Mouse (Mus musculus): ENCODE measurements at regions not wholly inside any gene's neighbourhood (a gene's known extent, or its start where the extent isn't known, plus 50 kb on each side); places are given as distances from the start of the nearest gene placed in this dataset.

DNA sequence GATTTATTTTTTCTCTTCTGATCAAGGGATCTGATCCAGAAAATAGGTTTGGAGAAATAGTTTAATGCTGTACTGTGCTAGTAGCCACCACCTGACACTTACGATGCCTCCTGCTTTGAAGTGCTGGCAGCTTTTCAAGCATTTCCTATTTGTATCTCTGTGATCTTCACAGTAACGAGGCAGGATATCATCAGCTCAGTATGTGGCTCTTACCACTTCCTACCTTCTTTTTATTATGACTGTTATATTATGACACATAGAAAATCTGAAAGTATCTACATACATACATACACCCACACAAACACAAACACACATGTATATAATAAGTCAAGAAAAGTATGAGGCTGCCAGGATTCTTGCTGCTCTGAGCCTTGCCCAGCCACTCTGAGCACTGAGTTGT lies 124.4 kb upstream of the Fut8 start:
- no peaks in the 10 kb centered on the region for H3K4me1 ChIP-seq (ENCODE audit: control insufficient read depth, insufficient read depth, low read length)
- no peak overlapping the region for H3K27ac ChIP-seq (ENCODE audit: insufficient read depth, low read length)
- H3K4me3 ChIP-seq (ENCODE audit: insufficient read depth, low read length): no peak overlapping the region
- TF ChIP-seq POLR2A (IDR thresholded peaks at IDR 0.05; ENCODE audit: low read depth, low read length): no peak
- no peak for TF ChIP-seq CTCF (IDR thresholded peaks at IDR 0.05; ENCODE audit: borderline replicate concordance, insufficient read depth, low read length)

DNA sequence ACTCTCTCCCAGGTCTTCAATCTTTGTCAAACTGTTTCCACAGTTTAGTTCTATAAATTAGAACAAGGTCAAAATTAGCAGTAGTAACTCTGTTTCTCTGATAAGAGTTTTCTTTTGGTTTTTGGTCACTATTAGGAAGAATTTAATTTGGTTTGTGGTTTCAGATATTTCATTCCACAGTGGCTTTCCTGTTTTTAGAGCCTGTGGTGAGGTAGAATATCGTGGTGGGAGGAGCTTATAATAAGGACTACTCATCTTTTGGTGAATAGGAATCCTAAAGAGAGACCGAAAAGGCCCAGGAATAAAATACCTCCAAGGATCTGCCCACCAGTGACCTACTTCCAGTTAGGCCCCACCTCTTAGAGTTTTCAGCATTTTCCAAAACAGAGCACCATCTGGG lies 125.8 kb upstream of the Fut8 start:
- Histone ChIP-seq H3K27ac (ENCODE audit: insufficient read depth, low read length) (no peak overlapping the region), H3K4me3 (ENCODE audit: insufficient read depth, low read length) (no peak overlapping the region), H3K4me1 (ENCODE audit: control insufficient read depth, insufficient read depth, low read length) (no peaks in the 10 kb centered on the region)
- no peak for TF ChIP-seq CTCF (IDR thresholded peaks at IDR 0.05; ENCODE audit: borderline replicate concordance, insufficient read depth, low read length)
- no peak for TF ChIP-seq POLR2A (IDR thresholded peaks at IDR 0.05; ENCODE audit: low read depth, low read length)

DNA sequence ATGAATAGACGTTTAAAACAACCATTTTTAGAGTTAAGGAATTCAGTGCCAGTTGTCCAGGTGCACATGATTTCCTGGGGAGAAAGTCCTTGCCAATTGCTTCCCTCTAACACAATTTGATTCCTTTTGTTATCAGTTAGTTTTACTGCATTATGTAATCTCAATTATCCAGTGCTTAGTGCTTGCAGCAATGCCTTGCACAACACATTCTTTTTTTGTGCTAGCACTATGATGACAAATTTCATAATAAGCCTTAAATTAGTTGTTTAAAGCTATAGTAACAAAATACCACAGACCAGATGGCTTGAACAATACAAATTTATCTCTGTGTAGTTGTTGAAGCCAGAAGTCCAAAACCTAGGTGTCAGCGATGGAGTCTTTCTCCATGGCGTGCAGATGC lies 130.7 kb upstream of the Fut8 start:
- no peaks in the 10 kb centered on the region; the same call in 1 of the 2 replicates for H3K4me1 ChIP-seq (ENCODE audit: control insufficient read depth, insufficient read depth, low read length)
- no peak for TF ChIP-seq POLR2A (IDR thresholded peaks at IDR 0.05; ENCODE audit: low read depth, low read length)
- no peak for TF ChIP-seq CTCF (IDR thresholded peaks at IDR 0.05; ENCODE audit: borderline replicate concordance, insufficient read depth, low read length)
- no peak overlapping the region for H3K27ac ChIP-seq (ENCODE audit: insufficient read depth, low read length)
- no peak overlapping the region for H3K4me3 ChIP-seq (ENCODE audit: insufficient read depth, low read length)

DNA sequence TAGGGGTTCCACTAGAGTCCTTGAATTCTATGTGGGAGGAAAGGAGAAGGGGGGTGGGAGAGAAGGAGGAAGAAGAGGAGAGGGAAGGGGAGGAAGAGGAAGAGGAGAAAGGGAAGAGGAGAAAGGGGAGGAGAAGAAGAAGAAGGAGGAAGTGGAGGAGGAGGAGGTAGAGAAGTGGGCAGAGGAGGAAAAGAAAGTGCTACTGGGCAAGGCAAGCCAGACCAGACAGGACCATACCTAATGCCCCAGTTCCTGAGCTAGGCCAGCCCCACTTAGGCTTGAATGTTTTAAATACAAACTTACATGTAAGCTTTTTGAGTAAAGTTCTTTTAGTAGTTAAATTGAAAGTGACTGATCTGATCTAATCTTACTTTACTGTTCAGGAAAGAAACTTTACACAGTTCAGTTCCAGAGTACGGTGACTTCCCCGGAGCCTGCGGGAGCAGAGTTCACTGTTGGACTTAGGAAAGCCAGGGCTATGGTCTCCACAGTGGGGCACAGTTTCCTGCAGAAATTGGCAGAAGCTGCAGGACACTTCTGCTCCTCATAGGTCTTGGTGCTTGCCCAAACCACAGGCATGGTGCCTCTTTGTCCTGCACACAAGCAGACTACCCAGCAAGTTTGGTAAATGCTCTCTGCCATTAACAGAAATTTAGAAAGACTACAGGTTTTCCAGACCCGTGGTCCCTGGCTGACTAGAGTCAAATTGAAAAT lies 131.9 kb upstream of the Fut8 start:
- H3K4me1 ChIP-seq (ENCODE audit: control insufficient read depth, insufficient read depth, low read length): no peaks in the 10 kb centered on the region; the same call in 1 of the 2 replicates
- TF ChIP-seq CTCF (IDR thresholded peaks at IDR 0.05; ENCODE audit: borderline replicate concordance, insufficient read depth, low read length): no peak
- TF ChIP-seq POLR2A (IDR thresholded peaks at IDR 0.05; ENCODE audit: low read depth, low read length): no peak
- no peak overlapping the region for H3K4me3 ChIP-seq (ENCODE audit: insufficient read depth, low read length)
- no peak overlapping the region for H3K27ac ChIP-seq (ENCODE audit: insufficient read depth, low read length)

DNA sequence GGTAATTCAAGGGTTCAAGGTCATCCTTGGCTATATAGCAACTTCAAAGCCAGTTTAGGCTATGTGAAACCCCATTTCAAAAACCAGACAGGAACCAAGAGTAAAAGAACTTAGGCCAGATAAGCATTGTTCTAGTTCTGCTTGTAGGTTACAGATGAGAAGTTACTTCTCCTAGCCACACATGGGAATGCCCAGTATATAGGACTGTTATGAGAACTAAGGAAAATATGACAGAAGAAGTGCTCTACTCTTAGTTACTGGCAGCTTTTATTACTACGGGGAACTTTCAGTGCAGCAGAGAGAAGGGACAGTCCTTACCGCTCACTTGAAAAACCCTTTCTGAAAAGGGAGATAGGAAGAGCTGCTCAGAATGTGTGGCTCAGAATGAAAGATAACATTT lies 137.4 kb upstream of the Fut8 start:
- H3K27ac ChIP-seq (ENCODE audit: insufficient read depth, low read length): no peak overlapping the region
- no peaks in the 10 kb centered on the region for H3K4me1 ChIP-seq (ENCODE audit: control insufficient read depth, insufficient read depth, low read length)
- TF ChIP-seq CTCF (IDR thresholded peaks at IDR 0.05; ENCODE audit: borderline replicate concordance, insufficient read depth, low read length): no peak
- TF ChIP-seq POLR2A (IDR thresholded peaks at IDR 0.05; ENCODE audit: low read depth, low read length): no peak
- H3K4me3 ChIP-seq (ENCODE audit: insufficient read depth, low read length): no peak overlapping the region

DNA sequence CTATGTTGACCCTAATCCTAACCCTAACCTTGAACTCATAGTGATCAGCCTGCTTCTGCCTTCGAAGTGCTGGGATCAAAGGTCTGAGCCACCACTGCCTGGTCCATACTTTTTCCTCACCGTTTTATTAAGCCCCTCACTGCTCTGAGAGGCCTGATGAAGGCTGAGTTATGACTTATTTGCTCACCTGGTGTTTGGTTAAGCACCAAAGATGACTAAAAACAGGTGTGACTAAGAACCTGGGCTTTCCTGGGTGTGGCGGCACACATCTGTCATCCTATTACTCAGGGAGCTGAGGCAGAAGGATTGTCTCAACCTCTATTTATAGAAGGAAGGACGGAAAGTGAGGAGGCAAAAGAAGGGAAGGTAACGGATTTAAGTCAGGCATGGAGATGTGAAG lies 137.5 kb upstream of the Max start:
- no peak for TF ChIP-seq CTCF (IDR thresholded peaks at IDR 0.05; ENCODE audit: borderline replicate concordance, insufficient read depth, low read length)
- TF ChIP-seq POLR2A (IDR thresholded peaks at IDR 0.05; ENCODE audit: low read depth, low read length): no peak
- Histone ChIP-seq H3K4me3 (ENCODE audit: insufficient read depth, low read length) (no peak overlapping the region), H3K27ac (ENCODE audit: insufficient read depth, low read length) (no peak overlapping the region), H3K4me1 (ENCODE audit: control insufficient read depth, insufficient read depth, low read length) (no peaks in the 10 kb centered on the region)

DNA sequence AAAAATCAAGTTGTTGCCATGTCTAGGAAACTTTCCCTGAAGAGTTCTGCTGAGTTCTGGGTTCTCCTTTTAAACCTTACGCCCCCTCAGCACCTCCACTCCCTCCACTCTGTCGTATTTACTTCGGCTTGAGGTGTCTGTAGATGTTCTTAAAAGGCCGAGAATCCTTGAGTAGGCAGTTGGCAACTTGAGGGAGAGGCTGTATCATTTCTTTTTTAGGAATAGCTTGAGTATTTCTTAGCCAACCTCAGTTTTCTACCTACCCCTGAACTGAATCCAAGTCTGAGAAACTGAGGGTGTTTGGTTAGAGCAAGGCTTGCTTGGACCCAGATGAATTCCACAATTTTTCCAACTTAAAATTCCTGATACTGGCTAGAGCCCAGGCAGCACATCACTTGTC lies 136.8 kb upstream of the Max start:
- Histone ChIP-seq H3K4me1 (ENCODE audit: control insufficient read depth, insufficient read depth, low read length) (no peaks in the 10 kb centered on the region), H3K4me3 (ENCODE audit: insufficient read depth, low read length) (no peak overlapping the region), H3K27ac (ENCODE audit: insufficient read depth, low read length) (no peak overlapping the region)
- TF ChIP-seq POLR2A (IDR thresholded peaks at IDR 0.05; ENCODE audit: low read depth, low read length): no peak
- TF ChIP-seq CTCF (IDR thresholded peaks at IDR 0.05; ENCODE audit: borderline replicate concordance, insufficient read depth, low read length): no peak

DNA sequence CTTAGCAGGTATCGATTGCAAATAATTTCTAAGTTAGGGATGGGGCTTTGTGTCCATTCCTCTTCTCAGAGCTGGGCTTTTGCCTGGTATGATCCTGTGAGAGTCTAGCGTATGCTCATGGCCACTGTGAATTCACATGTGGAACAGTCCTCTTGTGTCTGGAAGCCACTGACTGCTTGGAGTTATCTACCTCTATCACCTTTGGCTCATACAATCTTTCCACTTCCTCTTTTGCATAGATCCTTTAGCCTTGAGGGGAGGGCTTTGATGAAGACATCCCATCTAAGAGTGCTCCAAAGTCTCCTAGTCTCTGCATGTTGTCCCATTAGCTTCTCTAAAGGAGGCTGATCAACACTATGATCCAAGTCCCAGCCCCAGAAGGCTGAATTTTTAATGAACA lies 135.8 kb upstream of the Max start:
- TF ChIP-seq POLR2A (IDR thresholded peaks at IDR 0.05; ENCODE audit: low read depth, low read length): no peak
- no peak for TF ChIP-seq CTCF (IDR thresholded peaks at IDR 0.05; ENCODE audit: borderline replicate concordance, insufficient read depth, low read length)
- Histone ChIP-seq H3K27ac (ENCODE audit: insufficient read depth, low read length) (no peak overlapping the region), H3K4me1 (ENCODE audit: control insufficient read depth, insufficient read depth, low read length) (0 out of 2 replicates have a peak, but pooled peaks cover 2% of the 10 kb centered on the region), H3K4me3 (ENCODE audit: insufficient read depth, low read length) (no peak overlapping the region)

DNA sequence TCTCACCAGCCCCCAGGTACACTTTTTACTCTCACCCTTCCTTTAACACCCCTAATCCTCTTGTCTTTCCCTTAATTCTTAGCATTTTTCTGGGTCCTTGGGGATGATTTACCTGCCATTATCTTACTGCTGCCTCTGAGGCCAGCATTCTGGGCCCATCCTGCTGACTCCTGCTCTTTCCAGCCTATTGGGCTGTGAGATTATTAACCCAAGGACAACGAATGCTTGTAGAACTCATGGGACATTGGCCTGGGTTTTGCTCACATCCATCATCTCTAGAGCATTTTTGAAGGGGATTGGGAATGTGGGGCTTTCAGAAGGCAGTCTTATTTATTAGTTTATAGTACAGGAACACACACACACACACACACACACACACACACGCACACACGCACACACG lies 134.5 kb upstream of the Max start:
- TF ChIP-seq POLR2A (IDR thresholded peaks at IDR 0.05; ENCODE audit: low read depth, low read length) (no peak), CTCF (IDR thresholded peaks at IDR 0.05; ENCODE audit: borderline replicate concordance, insufficient read depth, low read length) (no peak)
- H3K4me1 ChIP-seq (ENCODE audit: control insufficient read depth, insufficient read depth, low read length): 0 out of 2 replicates have a peak, but pooled peaks cover 2% of the 10 kb centered on the region
- H3K27ac ChIP-seq (ENCODE audit: insufficient read depth, low read length): no peak overlapping the region
- no peak overlapping the region for H3K4me3 ChIP-seq (ENCODE audit: insufficient read depth, low read length)

DNA sequence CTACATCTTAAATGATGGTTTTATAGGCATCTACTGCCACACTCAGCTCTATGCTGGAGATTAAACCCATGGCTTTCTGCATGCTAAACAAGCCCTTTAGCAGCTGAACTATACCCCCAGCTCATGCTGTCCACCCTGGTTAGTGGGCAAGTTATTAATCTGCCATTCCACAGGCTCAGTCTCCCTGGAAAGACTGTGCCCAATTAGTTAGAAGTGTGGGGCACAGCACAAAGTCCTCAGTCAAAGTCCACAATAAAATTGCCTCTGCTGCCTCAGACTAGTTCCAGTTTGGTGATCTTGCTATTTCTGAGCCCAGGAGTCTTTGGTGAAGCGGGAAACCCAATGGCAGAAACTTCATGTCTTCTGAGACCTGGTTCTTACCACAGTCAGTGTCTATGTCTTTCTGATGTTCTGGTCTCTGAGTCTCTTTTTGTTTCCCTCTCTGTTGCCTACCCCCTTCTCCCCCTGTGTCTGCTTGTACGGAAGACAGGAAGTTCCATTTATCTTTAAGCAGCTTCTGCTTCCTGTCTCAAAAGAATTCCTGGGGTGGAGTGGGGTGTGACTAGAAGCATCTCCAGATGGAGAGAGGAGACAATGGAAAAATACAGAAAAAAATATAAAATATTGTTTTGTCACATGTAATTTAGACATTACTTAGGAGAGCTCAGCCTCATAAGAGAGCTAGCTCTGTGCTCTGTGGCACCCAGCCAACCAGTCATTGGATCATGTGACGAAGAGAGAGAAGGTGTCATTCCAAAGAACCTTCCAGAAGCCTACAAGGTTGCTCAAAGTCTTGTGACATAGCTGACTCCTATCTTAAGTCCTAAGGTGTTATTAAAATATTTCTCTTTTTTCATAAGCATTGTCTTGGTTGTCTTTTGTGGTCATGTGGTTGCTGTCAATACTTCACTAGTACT lies 133.3 kb upstream of the Max start:
- no peak for TF ChIP-seq POLR2A (IDR thresholded peaks at IDR 0.05; ENCODE audit: low read depth, low read length)
- TF ChIP-seq CTCF (IDR thresholded peaks at IDR 0.05; ENCODE audit: borderline replicate concordance, insufficient read depth, low read length): no peak
- Histone ChIP-seq H3K27ac (ENCODE audit: insufficient read depth, low read length) (no peak overlapping the region), H3K4me1 (ENCODE audit: control insufficient read depth, insufficient read depth, low read length) (0 out of 2 replicates have a peak, but pooled peaks cover 2% of the 10 kb centered on the region), H3K4me3 (ENCODE audit: insufficient read depth, low read length) (no peak overlapping the region)
